Mouse (Mus musculus): ENCODE measurements around the gene Sfxn5.

- TF ChIP-seq ZKSCAN1 (IDR thresholded peaks at IDR 0.05; ENCODE audit: low read depth, low read length) (no peak), CTCF (IDR thresholded peaks at IDR 0.05 in 2 of 3, conservative IDR thresholded peaks at IDR 0.05 in 1 of 3; ENCODE audit: control insufficient read depth in 1 of 3, insufficient read depth in 1 of 3, low read depth in 2 of 3, low read length in 3 of 3, poor library complexity in 1 of 3, severe bottlenecking in 1 of 3) (no peak), USF1 (IDR thresholded peaks at IDR 0.05; ENCODE audit: low read depth, low read length) (no peak), TBP (IDR thresholded peaks at IDR 0.05; ENCODE audit: low read depth, low read length) (no peak), GATA1 (IDR thresholded peaks at IDR 0.05; ENCODE audit: low read depth, low read length) (peak; percentile 81), CHD2 (IDR thresholded peaks at IDR 0.05; ENCODE audit: low read length) (no peak), POLR2A (IDR thresholded peaks at IDR 0.05; ENCODE audit: control insufficient read depth in 1 of 2, insufficient read depth in 1 of 2, low read depth in 1 of 2, low read length in 2 of 2, poor library complexity in 1 of 2) (no peak), TCF12 (IDR thresholded peaks at IDR 0.05; ENCODE audit: low read depth, low read length) (no peak), MXI1 (IDR thresholded peaks at IDR 0.05; ENCODE audit: low read depth, low read length) (no peak), POLR2AphosphoS5 (IDR thresholded peaks at IDR 0.05; ENCODE audit: borderline replicate concordance, low read depth, low read length) (no peak), RCOR1 (IDR thresholded peaks at IDR 0.05; ENCODE audit: low read depth, low read length) (0 out of 2 replicates have a peak, but pooled peaks have one; percentile 15), ZC3H11A (IDR thresholded peaks at IDR 0.05; ENCODE audit: low read depth, low read length) (no peak), TAL1 (IDR thresholded peaks at IDR 0.05; ENCODE audit: low read length) (no peak), MEF2A (IDR thresholded peaks at IDR 0.05; ENCODE audit: extremely low read depth, insufficient replicate concordance, low read depth, low read length, poor library complexity, severe bottlenecking) (no peak)
These were observed 22.5 kb upstream of the Sfxn5 start for GRCm38 (mm10) chr6:85355753-85356152.
